Mouse (Mus musculus) liver, postnatal 0 days (tissue): Measurements from ENCODE around the gene Slc31a2.

Experiments used
- CTCF ChIP-seq: sonication (generic); IDR thresholded peaks from 2 replicates; pipeline ENCODE4 v1.5.1; 2016; ENCODE audit warnings: antibody characterized with exemption, low read depth
- EP300 ChIP-seq: IDR thresholded peaks from 2 replicates; pipeline ENCODE4 v1.6.1; 2016; ENCODE audit warnings: antibody characterized with exemption, low read depth, mild to moderate bottlenecking

GRCm38 (mm10) chr4:62230769-62231168, 31.6 kb upstream of the Slc31a2 start, which contains the start of gene Zfp37:
- TF ChIP-seq EP300 (no peak), CTCF (peak; percentile 35)
